Mouse (Mus musculus): ENCODE measurements at regions not wholly inside any gene's neighbourhood (a gene's known extent, or its start where the extent isn't known, plus 50 kb on each side); places are given as distances from the start of the nearest gene placed in this dataset.
A peak's percentile ranks its signal among the peaks of the same experiment; 100 is the strongest.
"Not testable (repeated sequence)": the region's sequence is repeated elsewhere in the genome, so short reads cannot be mapped to it uniquely, and the experiment has no call there.

- DNase-seq, result no peak
These were observed 166.9 kb upstream of the Rgma start for GRCm38 (mm10) chr7:73208479-73208816.

- DNase-seq, result peak; percentile 18
These were observed 166.3 kb upstream of the Rgma start for GRCm38 (mm10) chr7:73208817-73209602.

GRCm38 (mm10) chr7:73210078-73210477 lies 165.2 kb upstream of the Rgma start:
- no peak for DNase-seq

- no peak for DNase-seq
These were observed 152.9 kb upstream of the Rgma start for GRCm38 (mm10) chr7:73222237-73222915.

GRCm38 (mm10) chr7:73222929-73223512 lies 152.3 kb upstream of the Rgma start:
- DNase-seq, result no peak

GRCm38 (mm10) chr7:73233539-73234158 lies 141.7 kb upstream of the Rgma start:
- no peak for DNase-seq

- no peak for DNase-seq
These were observed 136.8 kb upstream of the Rgma start for GRCm38 (mm10) chr7:73238486-73238885.

GRCm38 (mm10) chr7:73243591-73244355 lies 131.5 kb upstream of the Rgma start:
- DNase-seq, result no peak

GRCm38 (mm10) chr7:73245431-73245830 lies 129.9 kb upstream of the Rgma start:
- no peak for DNase-seq

GRCm38 (mm10) chr7:73250593-73250992 lies 124.7 kb upstream of the Rgma start:
- no peak for DNase-seq

GRCm38 (mm10) chr7:73251187-73251740 lies 124.0 kb upstream of the Rgma start:
- no peak for DNase-seq

- DNase-seq, result not testable (repeated sequence)
These were observed 120.3 kb upstream of the Rgma start for GRCm38 (mm10) chr7:73254972-73255371.

- no peak for DNase-seq
These were observed 115.2 kb upstream of the Rgma start for GRCm38 (mm10) chr7:73260140-73260539.

GRCm38 (mm10) chr7:73261750-73262149 lies 113.6 kb upstream of the Rgma start:
- DNase-seq, result no peak

GRCm38 (mm10) chr7:73262526-73262925 lies 112.8 kb upstream of the Rgma start:
- DNase-seq, result no peak

- DNase-seq, result no peak
These were observed 105.7 kb upstream of the Rgma start for GRCm38 (mm10) chr7:73269626-73270025.

- DNase-seq, result no peak
These were observed 102.5 kb upstream of the Rgma start for GRCm38 (mm10) chr7:73272787-73273186.

- DNase-seq, result no peak
These were observed 99.5 kb upstream of the Rgma start for GRCm38 (mm10) chr7:73275814-73276271.

GRCm38 (mm10) chr7:73278616-73279015 lies 96.7 kb upstream of the Rgma start:
- DNase-seq, result peak; percentile 59

- DNase-seq, result peak; percentile 70
These were observed 95.3 kb upstream of the Rgma start for GRCm38 (mm10) chr7:73279936-73280445.

- DNase-seq, result no peak
These were observed 89.1 kb upstream of the Rgma start for GRCm38 (mm10) chr7:73286244-73286643.

GRCm38 (mm10) chr7:73293337-73293736 lies 82.0 kb upstream of the Rgma start:
- DNase-seq, result no peak
